Comparison of ENCODE assay signal across 10 mouse cellular contexts in genomic region chr2:146745012-146745682, GRCm38 (mm10).
DNase-seq lines count a peak whose midpoint lies in the region; ATAC-seq and TF ChIP-seq lines count a peak whose summit lies in the region.
"Had no signal": no experiment of that assay in that cellular context is flagged by ENCODE, and none has a peak within 500 bp of the region (broad histone marks: within the 10 kb centered on the region; RNA-seq: fewer than 3 reads in every experiment).

No protein-coding gene starts in this region.

- ATAC-seq in heart, embryonic 15.5 days (replicated peaks; ENCODE audit: insufficient number of reproducible peaks, insufficient read depth, low FRiP score, low read depth): no peak
- ATAC-seq in embryonic facial prominence, embryonic 15.5 days (ENCODE audit: insufficient number of reproducible peaks, low FRiP score, low TSS enrichment, low read depth): no peak
- ATAC-seq in heart, postnatal 0 days (ENCODE audit: insufficient read depth, low read depth): no peak
- ATAC-seq in midbrain, embryonic 14.5 days (ENCODE audit: low FRiP score, low TSS enrichment): peak; percentile 28; the same call in 1 of the 2 replicates
- no peak for ATAC-seq in megakaryocyte, adult 5-6 weeks (ENCODE audit: poor library complexity, severe bottlenecking)

- no peak for TF ChIP-seq EP300 in heart, postnatal 0 days (IDR thresholded peaks at IDR 0.05; ENCODE audit: low read depth)

- no peak overlapping the region for H3K27ac ChIP-seq in heart, embryonic 15.5 days
- no peak overlapping the region for H3K27ac ChIP-seq in embryonic facial prominence, embryonic 15.5 days (replicated peaks)
- H3K27ac ChIP-seq in heart, postnatal 0 days (ENCODE audit: low read depth): no peak overlapping the region
- H3K27ac ChIP-seq in midbrain, embryonic 14.5 days (replicated peaks; ENCODE audit: low read depth, low read length): peak overlapping the region; percentile 70
- H3K27ac ChIP-seq in kidney, adult 2 months (ENCODE audit: insufficient read depth, low read depth, low read length): no peak overlapping the region

- H3K9ac ChIP-seq in heart, embryonic 15.5 days: no peak overlapping the region
- no peak overlapping the region for H3K9ac ChIP-seq in embryonic facial prominence, embryonic 15.5 days
- no peak overlapping the region for H3K9ac ChIP-seq in heart, postnatal 0 days (replicated peaks; ENCODE audit: low read depth, low read length)
- no peak overlapping the region; the same call in 1 of the 2 replicates for H3K9ac ChIP-seq in midbrain, embryonic 14.5 days (replicated peaks; ENCODE audit: low read length)

- no peaks in the 10 kb centered on the region for H3K36me3 ChIP-seq in heart, embryonic 15.5 days
- no peaks in the 10 kb centered on the region for H3K36me3 ChIP-seq in embryonic facial prominence, embryonic 15.5 days
- H3K36me3 ChIP-seq in heart, postnatal 0 days (replicated peaks; ENCODE audit: control insufficient read depth, insufficient read depth, low read length): no peaks in the 10 kb centered on the region
- H3K36me3 ChIP-seq in midbrain, embryonic 14.5 days (ENCODE audit: control insufficient read depth, insufficient read depth, low read length): no peaks in the 10 kb centered on the region
- no peaks in the 10 kb centered on the region for H3K36me3 ChIP-seq in kidney, adult 2 months (ENCODE audit: control insufficient read depth, insufficient read depth, low read length)

- H3K27me3 ChIP-seq in heart, embryonic 15.5 days: no peaks in the 10 kb centered on the region
- no peaks in the 10 kb centered on the region for H3K27me3 ChIP-seq in embryonic facial prominence, embryonic 15.5 days
- no peaks in the 10 kb centered on the region for H3K27me3 ChIP-seq in heart, postnatal 0 days (ENCODE audit: control insufficient read depth, insufficient read depth, low read length)
- peaks cover 9% of the 10 kb centered on the region; the same call in 1 of the 2 replicates for H3K27me3 ChIP-seq in midbrain, embryonic 14.5 days (ENCODE audit: control insufficient read depth, insufficient read depth, low read length)
- H3K27me3 ChIP-seq in kidney, adult 2 months (replicated peaks; ENCODE audit: control insufficient read depth, insufficient read depth, low read length): no peaks in the 10 kb centered on the region
- H3K27me3 ChIP-seq: CH12.LX had no signal

- intact Hi-C loops in heart, postnatal 10 days (cut with DNase I): no loop called here

- H3K4me2 ChIP-seq in heart, embryonic 15.5 days: peak overlapping the region; percentile 59
- H3K4me2 ChIP-seq in embryonic facial prominence, embryonic 15.5 days (replicated peaks): peak overlapping the region; percentile 42
- peak overlapping the region; percentile 58 for H3K4me2 ChIP-seq in heart, postnatal 0 days (ENCODE audit: low read depth, low read length)
- peak overlapping the region; percentile 55 for H3K4me2 ChIP-seq in midbrain, embryonic 14.5 days (ENCODE audit: low read length)

- 46% methylated on average over 18 of the region's 18 CpGs for WGBS in heart, embryonic 15.5 days
- 59% methylated on average over 18 of the region's 18 CpGs for WGBS in embryonic facial prominence, embryonic 15.5 days
- 38% methylated on average over 18 of the region's 18 CpGs for WGBS in heart, postnatal 0 days
- 15% methylated on average over 18 of the region's 18 CpGs for WGBS in midbrain, embryonic 14.5 days
- 79% methylated on average over 18 of the region's 18 CpGs for WGBS in kidney, adult 2 months

- no peak for TF ChIP-seq POLR2A in kidney, adult 2 months (IDR thresholded peaks at IDR 0.05; ENCODE audit: low read depth, low read length)

- DNase-seq in heart, postnatal 10 days: no peak
- DNase-seq in heart, postnatal 0 days (ENCODE audit: low spot score): no peak
- peak; percentile 81 for DNase-seq in midbrain, embryonic 14.5 days
- no peak for DNase-seq in urinary bladder, postnatal 25 days (ENCODE audit: low spot score)
- DNase-seq in kidney, adult 2 months: no peak
- DNase-seq: kidney, postnatal 10 days had no signal

- TF ChIP-seq CTCF in heart, postnatal 0 days (IDR thresholded peaks at IDR 0.05; ENCODE audit: low read depth): no peak
- no peak for TF ChIP-seq CTCF in kidney, adult 2 months (conservative IDR thresholded peaks at IDR 0.05; ENCODE audit: insufficient read depth, insufficient read length, low read depth, low read length)

- no peaks in the 10 kb centered on the region for H3K9me3 ChIP-seq in heart, embryonic 15.5 days (replicated peaks)
- no peaks in the 10 kb centered on the region for H3K9me3 ChIP-seq in embryonic facial prominence, embryonic 15.5 days (replicated peaks)
- no peaks in the 10 kb centered on the region for H3K9me3 ChIP-seq in heart, postnatal 0 days (replicated peaks; ENCODE audit: control insufficient read depth, low read length)
- no peaks in the 10 kb centered on the region for H3K9me3 ChIP-seq in midbrain, embryonic 14.5 days (ENCODE audit: control insufficient read depth, low read length)

- peaks cover 5% of the 10 kb centered on the region for H3K4me1 ChIP-seq in heart, embryonic 15.5 days (replicated peaks)
- 0 out of 2 replicates have a peak, but pooled peaks cover 5% of the 10 kb centered on the region for H3K4me1 ChIP-seq in embryonic facial prominence, embryonic 15.5 days
- H3K4me1 ChIP-seq in heart, postnatal 0 days (ENCODE audit: control insufficient read depth, insufficient read depth): no peaks in the 10 kb centered on the region; the same call in 1 of the 2 replicates
- peaks cover 21% of the 10 kb centered on the region for H3K4me1 ChIP-seq in midbrain, embryonic 14.5 days (ENCODE audit: control insufficient read depth, insufficient read depth, low read length)
- H3K4me1 ChIP-seq in kidney, adult 2 months (ENCODE audit: control insufficient read depth, insufficient read depth, low read length): no peaks in the 10 kb centered on the region

- peak overlapping the region; percentile 26 for H3K4me3 ChIP-seq in heart, embryonic 15.5 days
- peak overlapping the region; percentile 18 for H3K4me3 ChIP-seq in embryonic facial prominence, embryonic 15.5 days (replicated peaks)
- peak overlapping the region; percentile 33 for H3K4me3 ChIP-seq in heart, postnatal 0 days (ENCODE audit: low read depth, low read length)
- peak overlapping the region; percentile 33 for H3K4me3 ChIP-seq in midbrain, embryonic 14.5 days (replicated peaks; ENCODE audit: low read depth, low read length)
- no peak overlapping the region for H3K4me3 ChIP-seq in kidney, adult 2 months (ENCODE audit: insufficient read depth, low read depth, low read length)
